Mouse (Mus musculus) right cerebral cortex, postnatal 14 days (tissue): ENCODE results near the gene Zfp189.
"Not testable (repeated sequence)": the region's sequence is repeated elsewhere in the genome, so short reads cannot be mapped to it uniquely, and the experiment has no call there.

Source experiments
- DNase-seq: peaks from one replicate; pipeline ENCODE4 v3.0.0; 2022

Zfp189 gene

GRCm38 (mm10) chr4:49520572-49521340 is at the start of gene Zfp189, which contains the start of gene Mrpl50:
Gene Zfp189, plus strand, starts transcription at chr4:49521176.
Gene Mrpl50, minus strand, starts transcription at chr4:49521093.
- DNase-seq: peak; percentile 89

GRCm38 (mm10) chr4:49473435-49474100 is 47.4 kb upstream of the Zfp189 start, which contains the start of gene Acnat1:
Gene Acnat1, minus strand, starts transcription at chr4:49473912.
- DNase-seq: no peak

- DNase-seq: no peak
Measured at GRCm38 (mm10) chr4:49474583-49474982, 46.4 kb upstream of the Zfp189 start.

- DNase-seq: peak; percentile 13
Measured at GRCm38 (mm10) chr4:49478118-49478877, 42.7 kb upstream of the Zfp189 start.

GRCm38 (mm10) chr4:49479035-49479434 is 41.9 kb upstream of the Zfp189 start:
- DNase-seq: not testable (repeated sequence)

GRCm38 (mm10) chr4:49480104-49480760 is 40.7 kb upstream of the Zfp189 start:
- DNase-seq: no peak

GRCm38 (mm10) chr4:49480896-49481295 is 40.1 kb upstream of the Zfp189 start:
- DNase-seq: no peak

GRCm38 (mm10) chr4:49485442-49485841 is 35.5 kb upstream of the Zfp189 start:
- no peak for DNase-seq

- DNase-seq: not testable (repeated sequence)
Measured at GRCm38 (mm10) chr4:49485934-49486650, 34.9 kb upstream of the Zfp189 start.

- DNase-seq: no peak
Measured at GRCm38 (mm10) chr4:49503563-49503962, 17.4 kb upstream of the Zfp189 start.

GRCm38 (mm10) chr4:49506386-49506785 is 14.6 kb upstream of the Zfp189 start, which contains the start of gene Baat:
Gene Baat, minus strand, starts transcription at chr4:49506557.
- no peak for DNase-seq

- no peak for DNase-seq
Measured at GRCm38 (mm10) chr4:49509183-49509582, 11.8 kb upstream of the Zfp189 start.

- not testable (repeated sequence) for DNase-seq
Measured at GRCm38 (mm10) chr4:49510236-49510835, 10.6 kb upstream of the Zfp189 start.

- no peak for DNase-seq
Measured at GRCm38 (mm10) chr4:49512636-49513035, 8.3 kb upstream of the Zfp189 start.

- no peak for DNase-seq
Measured at GRCm38 (mm10) chr4:49514441-49514840, 6.5 kb upstream of the Zfp189 start.

- no peak for DNase-seq
Measured at GRCm38 (mm10) chr4:49519476-49519875, 1.5 kb upstream of the Zfp189 start.

- no peak for DNase-seq
Measured at GRCm38 (mm10) chr4:49521346-49521745, 370 bp downstream of the Zfp189 start.

- peak; percentile 71 for DNase-seq
Measured at GRCm38 (mm10) chr4:49522576-49522975, 1.6 kb downstream of the Zfp189 start.

- DNase-seq: no peak
Measured at GRCm38 (mm10) chr4:49535036-49535435, 14.1 kb downstream of the Zfp189 start.

GRCm38 (mm10) chr4:49535675-49536294 is 14.8 kb downstream of the Zfp189 start:
- no peak for DNase-seq

GRCm38 (mm10) chr4:49536671-49537070 is 15.7 kb downstream of the Zfp189 start:
- DNase-seq: no peak
